Mouse (Mus musculus) embryonic facial prominence, embryonic 11.5 days (tissue): ENCODE results near the gene Nelfb. TPM values are rescaled to one million over a fixed set of nuclear protein-coding genes. Genes with fewer than 3 reads are reported as not detected.

Experiments
- ATAC-seq: fragments of 200-750 bp; cut with Nextera tagmentation; replicated peaks from 2 replicates; pipeline ENCODE4 v1.8.0; 2017; ENCODE audit warnings: low read depth; ENCODE audit not compliant: insufficient number of reproducible peaks, low FRiP score, low TSS enrichment
- DNase-seq: peaks from one replicate; pipeline ENCODE4 v3.0.0-alpha.2; 2015; ENCODE audit warnings: low spot score
- H3K27ac ChIP-seq: fragments of 300-500 bp; sonication (generic); replicated peaks from 2 replicates; pipeline ENCODE4 v1.5.1; 2014; ENCODE audit warnings: mild to moderate bottlenecking, low read depth, low read length, control low read depth
- H3K27me3 ChIP-seq: fragments of 300-500 bp; sonication (generic); 2 replicates; pipeline ENCODE4 v1.6.1; 2014; ENCODE audit warnings: mild to moderate bottlenecking, low read length, moderate library complexity, mixed read lengths; ENCODE audit not compliant: control insufficient read depth, insufficient read depth
- H3K36me3 ChIP-seq: fragments of 300-500 bp; sonication (generic); replicated peaks from 2 replicates; pipeline ENCODE4 v1.6.1; 2014; ENCODE audit warnings: low read depth, mild to moderate bottlenecking, low read length, moderate library complexity, mixed read lengths; ENCODE audit not compliant: control insufficient read depth, insufficient read depth
- H3K4me1 ChIP-seq: fragments of 300-500 bp; sonication (generic); 2 replicates; pipeline ENCODE4 v1.6.1; 2014; ENCODE audit warnings: low read length, mixed read lengths; ENCODE audit not compliant: control insufficient read depth, insufficient read depth
- H3K4me2 ChIP-seq: fragments of 300-500 bp; sonication (generic); 2 replicates; pipeline ENCODE4 v1.6.1; 2014; ENCODE audit warnings: low read depth, mild to moderate bottlenecking, control low read depth, low read length, moderate library complexity
- H3K4me3 ChIP-seq: fragments of 300-500 bp; sonication (generic); 2 replicates; pipeline ENCODE4 v1.5.1; 2014; ENCODE audit warnings: low read depth, low read length, control low read depth
- H3K9ac ChIP-seq: fragments of 300-500 bp; sonication (generic); replicated peaks from 2 replicates; pipeline ENCODE4 v1.6.1; 2014; ENCODE audit warnings: mild to moderate bottlenecking, control low read depth, low read length
- H3K9me3 ChIP-seq: fragments of 300-500 bp; sonication (generic); replicated peaks from 2 replicates; pipeline ENCODE4 v1.6.1; 2016; ENCODE audit warnings: mild to moderate bottlenecking, low read length, inconsistent platforms, mixed read lengths; ENCODE audit not compliant: control insufficient read depth
- WGBS: fragments of 180-500 bp; shearing (Covaris S2); extraction: QIAGEN DNeasy Blood & Tissue Kit; methylation state at CpG from one replicate; pipeline ENCODE4 v1.1.7; 2014; 5-methylcytosine and 5-hydroxymethylcytosine counted together
- polyA plus RNA-seq: library from polyadenylated mRNA; unstranded; fragments of >200 nt; fragmentation: Nextera tagmentation; extraction: Ambion mirVana; gene quantifications from 2 replicates; pipeline ENCODE4 v1.2.1, GENCODE M21; 2014

The Nelfb gene
- polyA plus RNA-seq, 1 experiment from 2014 or later, result 90.5 TPM

DNA sequence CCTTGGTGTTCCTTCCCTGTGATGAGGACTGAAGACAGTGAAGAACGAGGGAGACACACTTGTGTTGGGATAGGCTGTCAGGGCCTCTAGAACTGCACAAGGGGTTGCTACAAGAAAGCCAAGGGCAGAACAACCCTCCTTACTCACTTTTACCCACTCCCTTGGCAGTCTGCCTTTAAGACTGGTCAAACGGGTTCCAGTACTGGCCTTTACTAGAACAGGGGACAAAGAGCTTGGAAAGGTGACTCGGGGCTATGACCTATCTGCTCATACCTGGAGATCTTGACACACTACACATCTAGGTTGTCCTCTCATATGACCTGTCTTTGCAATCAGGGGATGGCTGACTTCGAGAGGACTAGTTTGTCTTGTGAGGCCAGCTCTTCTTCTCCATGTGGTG is 26.2 kb upstream of the Nelfb start:
- DNase-seq (no peak), ATAC-seq (no peak)
- Histone ChIP-seq H3K27me3 (peaks cover 17% of the 10 kb centered on the region), H3K4me3 (no peak overlapping the region), H3K27ac (no peak overlapping the region), H3K9me3 (no peaks in the 10 kb centered on the region), H3K36me3 (no peaks in the 10 kb centered on the region), H3K4me2 (no peak overlapping the region), H3K9ac (no peak overlapping the region), H3K4me1 (peaks cover 7% of the 10 kb centered on the region; the same call in 1 of the 2 replicates)
- 67% methylated on average over 4 of the region's 4 CpGs for WGBS

- H3K4me3 ChIP-seq, result no peak within 1 kb of the TSS
- 36% methylated on average over 8 of the region's 8 CpGs for WGBS
- no peak within 1 kb of the TSS for H3K4me2 ChIP-seq
- ATAC-seq, result no peak
- H3K27ac ChIP-seq, result no peak within 1 kb of the TSS
- H3K36me3 ChIP-seq, result no peaks in the 10 kb centered on the region
- peaks cover 4% of the 10 kb centered on the region; the same call in 1 of the 2 replicates for H3K4me1 ChIP-seq
- H3K27me3 ChIP-seq, result peaks cover 8% of the 10 kb centered on the region
- DNase-seq, result no peak
- H3K9ac ChIP-seq, result no peak within 1 kb of the TSS
- no peaks in the 10 kb centered on the region for H3K9me3 ChIP-seq
Measured at GRCm38 (mm10) chr2:25236614-25237013, 25.3 kb upstream of the Nelfb start, which contains the start of gene Rnf224. Gene Rnf224, minus strand, starts transcription at chr2:25236787.

- no peak for DNase-seq
- WGBS, result 66% methylated on average over 5 of the region's 5 CpGs
Measured at GRCm38 (mm10) chr2:25234551-25235220, 23.4 kb upstream of the Nelfb start.

GRCm38 (mm10) chr2:25234050-25234449 is 22.8 kb upstream of the Nelfb start, which contains the start of gene Slc34a3:
Gene Slc34a3, minus strand, starts transcription at chr2:25234364.
- Histone ChIP-seq H3K4me2 (no peak within 1 kb of the TSS), H3K9me3 (no peaks in the 10 kb centered on the region), H3K9ac (no peak within 1 kb of the TSS), H3K27ac (no peak within 1 kb of the TSS), H3K4me3 (no peak within 1 kb of the TSS), H3K36me3 (no peaks in the 10 kb centered on the region), H3K4me1 (no peaks in the 10 kb centered on the region), H3K27me3 (no peaks in the 10 kb centered on the region)
- WGBS, result 84% methylated on average over 3 of the region's 3 CpGs
- DNase-seq (no peak), ATAC-seq (no peak)

More at GRCm38 (mm10) chr2:25234551-25235220, 23.4 kb upstream of the Nelfb start:
- Histone ChIP-seq H3K4me2 (no peak overlapping the region), H3K9ac (no peak overlapping the region), H3K9me3 (no peaks in the 10 kb centered on the region), H3K4me3 (no peak overlapping the region), H3K27ac (no peak overlapping the region), H3K36me3 (no peaks in the 10 kb centered on the region), H3K27me3 (no peaks in the 10 kb centered on the region), H3K4me1 (no peaks in the 10 kb centered on the region)
- ATAC-seq, result no peak

DNA sequence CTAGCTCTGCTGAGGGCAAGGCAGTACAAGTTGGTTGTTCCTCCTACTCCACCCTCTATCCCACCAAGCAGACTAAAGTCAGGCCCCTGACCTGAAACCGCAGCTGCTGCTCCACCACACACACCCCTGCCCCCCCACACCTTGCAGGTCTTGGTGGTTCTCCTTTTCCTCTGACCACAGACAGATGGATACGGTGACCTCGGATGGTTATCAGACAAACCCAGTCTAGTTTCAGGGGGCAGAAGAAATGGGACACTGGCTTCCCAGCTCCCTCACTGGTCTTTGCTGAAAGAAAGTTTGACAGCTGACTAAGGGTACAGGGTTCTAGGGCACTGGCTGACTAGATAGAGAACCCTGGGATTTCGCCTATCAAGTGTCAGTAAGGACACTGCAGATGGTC is 22.1 kb upstream of the Nelfb start:
- Histone ChIP-seq H3K27ac (no peak overlapping the region), H3K9ac (no peak overlapping the region), H3K27me3 (no peaks in the 10 kb centered on the region), H3K4me2 (no peak overlapping the region), H3K36me3 (no peaks in the 10 kb centered on the region), H3K9me3 (no peaks in the 10 kb centered on the region), H3K4me1 (no peaks in the 10 kb centered on the region), H3K4me3 (no peak overlapping the region)
- 79% methylated on average over 4 of the region's 4 CpGs for WGBS
- no peak for ATAC-seq
- DNase-seq, result no peak

DNA sequence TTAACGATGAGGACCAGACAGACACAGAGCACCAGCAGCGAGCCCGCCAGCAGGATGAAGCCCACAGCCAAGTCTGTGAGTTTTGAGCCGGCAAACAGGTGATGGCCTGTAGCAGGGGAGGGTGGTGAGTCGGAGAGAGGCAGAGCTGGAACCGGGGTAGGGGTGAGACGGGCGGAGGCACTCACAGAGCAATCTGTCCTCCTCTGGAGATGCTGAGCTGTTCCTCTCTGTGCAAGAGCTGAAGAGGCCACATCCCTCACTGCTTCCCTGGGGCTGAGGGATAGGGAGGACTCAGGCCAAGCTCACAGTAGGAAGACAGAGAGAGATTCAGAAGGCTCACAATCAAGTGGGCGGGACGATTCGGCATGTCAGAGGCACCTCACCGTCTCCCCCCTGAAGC is 19.7 kb upstream of the Nelfb start:
- H3K27me3 ChIP-seq, result no peaks in the 10 kb centered on the region
- no peak overlapping the region for H3K4me3 ChIP-seq
- WGBS, result 56% methylated on average over 12 of the region's 12 CpGs
- H3K27ac ChIP-seq, result no peak overlapping the region
- no peaks in the 10 kb centered on the region for H3K36me3 ChIP-seq
- no peak overlapping the region for H3K4me2 ChIP-seq
- no peak overlapping the region for H3K9ac ChIP-seq
- ATAC-seq (no peak), DNase-seq (no peak)
- H3K9me3 ChIP-seq, result no peaks in the 10 kb centered on the region
- H3K4me1 ChIP-seq, result no peaks in the 10 kb centered on the region

DNA sequence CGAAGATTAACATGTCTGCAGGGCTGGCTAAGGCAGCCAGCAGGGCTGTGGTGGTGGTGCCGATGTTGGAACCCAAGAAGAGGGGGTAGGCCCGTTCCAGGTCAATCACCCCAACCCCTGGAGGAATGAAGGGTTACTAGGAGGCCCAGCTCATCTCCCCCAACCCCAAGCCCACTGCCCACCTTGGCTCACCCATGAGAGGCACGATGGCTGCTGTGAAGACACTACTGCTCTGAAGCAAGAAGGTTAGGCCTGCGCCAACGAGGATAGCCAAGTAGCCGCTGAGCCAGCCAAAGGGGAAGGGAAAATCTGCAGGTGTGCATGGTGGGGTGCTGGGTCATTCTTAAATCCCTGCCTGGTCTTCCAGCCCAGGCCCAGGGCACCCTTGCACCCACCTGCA is 19.3 kb upstream of the Nelfb start:
- H3K27me3 ChIP-seq, result no peaks in the 10 kb centered on the region
- H3K9ac ChIP-seq, result no peak overlapping the region
- WGBS, result 91% methylated on average over 7 of the region's 7 CpGs
- no peaks in the 10 kb centered on the region for H3K9me3 ChIP-seq
- no peak overlapping the region for H3K27ac ChIP-seq
- H3K36me3 ChIP-seq, result no peaks in the 10 kb centered on the region
- no peak overlapping the region for H3K4me3 ChIP-seq
- DNase-seq (no peak), ATAC-seq (no peak)
- H3K4me2 ChIP-seq, result no peak overlapping the region
- H3K4me1 ChIP-seq, result peaks cover 2% of the 10 kb centered on the region; the same call in 1 of the 2 replicates

DNA sequence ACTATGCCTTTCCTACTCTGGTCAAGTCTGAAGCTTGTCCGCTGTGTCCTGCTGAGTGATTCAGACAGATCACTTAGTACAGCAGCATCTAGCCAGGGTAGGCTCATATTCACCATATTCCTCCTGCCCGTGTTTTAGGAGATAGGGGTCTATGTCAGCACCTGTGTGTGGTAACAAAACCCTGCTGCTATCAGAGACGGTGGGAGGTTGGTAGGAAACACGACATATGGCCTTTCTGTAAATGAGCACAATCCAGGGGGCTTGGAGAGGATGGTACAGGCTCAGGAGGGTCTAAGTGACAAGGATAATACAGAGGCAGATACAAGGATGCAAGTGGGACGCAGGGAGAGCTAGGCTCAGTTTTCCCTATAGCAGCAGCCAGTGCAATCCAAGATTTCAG is 18.3 kb upstream of the Nelfb start:
- peaks cover 2% of the 10 kb centered on the region; the same call in 1 of the 2 replicates for H3K4me1 ChIP-seq
- no peak overlapping the region for H3K27ac ChIP-seq
- no peak for ATAC-seq
- H3K9me3 ChIP-seq, result no peaks in the 10 kb centered on the region
- no peaks in the 10 kb centered on the region for H3K36me3 ChIP-seq
- WGBS, result 82% methylated on average over 5 of the region's 5 CpGs
- no peaks in the 10 kb centered on the region for H3K27me3 ChIP-seq
- no peak overlapping the region for H3K4me3 ChIP-seq
- no peak overlapping the region for H3K9ac ChIP-seq
- no peak for DNase-seq
- no peak overlapping the region for H3K4me2 ChIP-seq
